Mouse (Mus musculus) activated CD4-positive, CD25-positive, alpha-beta regulatory T cell (primary cell): ENCODE measurements around the gene Rab21. TPM values are rescaled to one million over a fixed set of nuclear protein-coding genes. Genes with fewer than 3 reads are reported as not detected.

Experiments used
- polyA plus RNA-seq, 2 experiments: library from polyadenylated mRNA; unstranded; fragments of 100-300 nt; shearing (Covaris generic); gene quantifications; one replicate each; pipeline ENCODE4 v1.2.1; 2017

Rab21 gene
- polyA plus RNA-seq: 10 to 100 TPM; 58.0 to 73.7 TPM

GRCm38 (mm10) chr10:115315473-115316171 is at the start of gene Rab21:
TSS of gene Rab21 (minus strand) at chr10:115315594.

GRCm38 (mm10) chr10:115361840-115362622 is 46.6 kb upstream of the Rab21 start, which contains the start of gene Tmem19:
TSS of gene Tmem19 (minus strand) at chr10:115362501.

GRCm38 (mm10) chr10:115251088-115251934 is 64.1 kb downstream of the Rab21 start, which contains the start of gene Tbc1d15:
TSS of gene Tbc1d15 (minus strand) at chr10:115251467.

Other genes with a start within 250 kb of the Rab21 start
- gene Tph2, start 130.6 kb downstream of the Rab21 start, polyA plus RNA-seq: under 1 TPM in 1 of 2 experiments, not detected in 1; 0.09 TPM
- gene Tbc1d15, start 64.1 kb downstream of the Rab21 start, polyA plus RNA-seq: 100 to 1,000 TPM in 1 of 2 experiments, 10 to 100 TPM in 1; 90.0 to 113 TPM
- 10 to 100 TPM; 34.6 to 49.6 TPM for gene Tmem19, start 46.9 kb upstream of the Rab21 start, polyA plus RNA-seq
- 10 to 100 TPM in 1 of 2 experiments, 1 to 10 TPM in 1; 8.5 to 10.3 TPM for gene Thap2, start 68.8 kb upstream of the Rab21 start, polyA plus RNA-seq
- 10 to 100 TPM; 35.4 to 36.4 TPM for gene Zfc3h1, start 69.4 kb upstream of the Rab21 start, polyA plus RNA-seq